Mouse (Mus musculus) brown adipose tissue, adult 24 weeks (tissue): Measurements from ENCODE around the gene Tmem95. TPM values are rescaled to one million over a fixed set of nuclear protein-coding genes. Genes with fewer than 3 reads are reported as not detected.
A peak's percentile ranks its signal among the peaks of the same experiment; 100 is the strongest.
"Not testable (repeated sequence)": the region's sequence is repeated elsewhere in the genome, so short reads cannot be mapped to it uniquely, and the experiment has no call there.

Experiments used
- H3K27ac ChIP-seq: fragments of 200-500 bp; replicated peaks from 2 replicates; pipeline ENCODE4 v1.5.1; 2012; ENCODE audit warnings: low read depth, mild to moderate bottlenecking, low read length
- H3K4me1 ChIP-seq: fragments of 200-500 bp; 2 replicates; pipeline ENCODE4 v1.6.1; 2012; ENCODE audit warnings: low read length, mixed read lengths; ENCODE audit not compliant: control insufficient read depth, insufficient read depth, insufficient read length
- H3K4me3 ChIP-seq: fragments of 200-500 bp; 2 replicates; pipeline ENCODE4 v1.5.1; 2012; ENCODE audit warnings: low read depth, mild to moderate bottlenecking, low read length, moderate library complexity; ENCODE audit not compliant: insufficient read depth
- polyA plus RNA-seq: library from polyadenylated mRNA; stranded (reverse); fragments of >200 nt; gene quantifications from 2 replicates; pipeline ENCODE4 v1.2.4, GENCODE M21; 2012; ENCODE audit not compliant: missing spikeins, insufficient read depth, insufficient read length

Gene Tmem95
- polyA plus RNA-seq, 1 experiment: not detected

GRCm38 (mm10) chr11:69879711-69880110, 1.9 kb upstream of the Tmem95 start:
- Histone ChIP-seq H3K4me3 (peak overlapping the region; percentile 77), H3K27ac (no peak overlapping the region), H3K4me1 (peaks cover 10% of the 10 kb centered on the region)

GRCm38 (mm10) chr11:69878952-69879351, 1.1 kb upstream of the Tmem95 start:
- peak overlapping the region; percentile 77 for H3K4me3 ChIP-seq
- H3K27ac ChIP-seq: peak overlapping the region; percentile 15; the same call in 1 of the 2 replicates
- H3K4me1 ChIP-seq: peaks cover 8% of the 10 kb centered on the region

GRCm38 (mm10) chr11:69878399-69878798, 581 bp upstream of the Tmem95 start:
- peaks cover 6% of the 10 kb centered on the region for H3K4me1 ChIP-seq
- peak overlapping the region; percentile 17; the same call in 1 of the 2 replicates for H3K27ac ChIP-seq
- H3K4me3 ChIP-seq: peak overlapping the region; percentile 7; the same call in 1 of the 2 replicates

- Histone ChIP-seq H3K4me3 (no peak overlapping the region), H3K4me1 (peaks cover 6% of the 10 kb centered on the region), H3K27ac (peak overlapping the region; percentile 30)
These were observed 951 bp downstream of the Tmem95 start for GRCm38 (mm10) chr11:69876867-69877266.

GRCm38 (mm10) chr11:69876186-69876585, 1.6 kb downstream of the Tmem95 start:
- Histone ChIP-seq H3K27ac (peak overlapping the region; percentile 30), H3K4me1 (peaks cover 6% of the 10 kb centered on the region), H3K4me3 (no peak overlapping the region)

- H3K4me3 ChIP-seq: no peak overlapping the region
These were observed 5.4 kb downstream of the Tmem95 start for GRCm38 (mm10) chr11:69872451-69872850.

GRCm38 (mm10) chr11:69871822-69872221, 6.0 kb downstream of the Tmem95 start:
- Histone ChIP-seq H3K4me1 (peaks cover 10% of the 10 kb centered on the region; the same call in 1 of the 2 replicates), H3K27ac (no peak overlapping the region), H3K4me3 (no peak overlapping the region)

More at GRCm38 (mm10) chr11:69872451-69872850, 5.4 kb downstream of the Tmem95 start:
- Histone ChIP-seq H3K4me1 (peaks cover 5% of the 10 kb centered on the region; the same call in 1 of the 2 replicates), H3K27ac (no peak overlapping the region)

GRCm38 (mm10) chr11:69870289-69871069, 7.3 kb downstream of the Tmem95 start:
- peaks cover 9% of the 10 kb centered on the region; the same call in 1 of the 2 replicates for H3K4me1 ChIP-seq
- H3K4me3 ChIP-seq: no peak overlapping the region
- H3K27ac ChIP-seq: 0 out of 2 replicates have a peak overlapping the region, but pooled peaks have one; percentile 47

GRCm38 (mm10) chr11:69867335-69867734, 10.5 kb downstream of the Tmem95 start:
- Histone ChIP-seq H3K4me1 (peaks cover 9% of the 10 kb centered on the region; the same call in 1 of the 2 replicates), H3K27ac (0 out of 2 replicates have a peak overlapping the region, but pooled peaks have one; percentile 19)

GRCm38 (mm10) chr11:69865561-69865960, 12.3 kb downstream of the Tmem95 start:
- Histone ChIP-seq H3K4me3 (peak overlapping the region; percentile 36; the same call in 1 of the 2 replicates), H3K4me1 (peaks cover 8% of the 10 kb centered on the region; the same call in 1 of the 2 replicates), H3K27ac (peak overlapping the region; percentile 59)

More at GRCm38 (mm10) chr11:69867335-69867734, 10.5 kb downstream of the Tmem95 start:
- H3K4me3 ChIP-seq: no peak overlapping the region

- no peak overlapping the region for H3K27ac ChIP-seq
- H3K4me1 ChIP-seq: peaks cover 8% of the 10 kb centered on the region; the same call in 1 of the 2 replicates
- H3K4me3 ChIP-seq: no peak overlapping the region
These were observed 13.5 kb downstream of the Tmem95 start for GRCm38 (mm10) chr11:69864138-69864860.

GRCm38 (mm10) chr11:69863729-69864128, 14.1 kb downstream of the Tmem95 start:
- not testable (repeated sequence) for H3K27ac ChIP-seq, H3K4me1 ChIP-seq, H3K4me3 ChIP-seq

- Histone ChIP-seq H3K27ac (no peak within 1 kb of the TSS), H3K4me1 (peaks cover 5% of the 10 kb centered on the region), H3K4me3 (no peak within 1 kb of the TSS)
These were observed 19.5 kb downstream of the Tmem95 start, which contains the start of gene Tnk1 for GRCm38 (mm10) chr11:69858113-69858998. Tnk1 (minus strand) TSS chr11:69858730.

- no peak overlapping the region for H3K4me3 ChIP-seq
- peaks cover 5% of the 10 kb centered on the region for H3K4me1 ChIP-seq
- no peak overlapping the region for H3K27ac ChIP-seq
These were observed 22.5 kb downstream of the Tmem95 start for GRCm38 (mm10) chr11:69855347-69855746.
